Mouse (Mus musculus): Measurements from ENCODE around the gene Slc25a12.

The Slc25a12 gene

DNA sequence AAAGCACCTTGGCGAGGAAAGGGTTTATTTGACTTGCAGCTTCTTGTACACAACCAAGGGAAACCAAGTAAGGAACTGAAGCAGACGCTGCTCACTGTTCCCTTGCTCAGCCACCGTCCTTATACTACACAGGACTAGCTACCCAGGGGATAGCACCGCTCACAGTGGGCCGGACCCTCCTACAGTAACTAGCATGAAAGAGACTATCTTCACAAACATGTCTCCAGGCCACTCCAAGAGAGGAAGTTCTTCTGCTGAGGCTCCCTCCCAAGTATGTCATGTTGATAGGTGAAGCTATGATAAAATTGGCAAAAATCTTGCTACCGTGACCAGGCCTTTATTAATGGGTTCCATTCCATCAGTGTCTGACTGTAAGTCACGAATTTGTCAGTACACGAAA is 98.9 kb downstream of the Slc25a12 start:
- intact Hi-C loops (cut with DNase I) = no loop called here

GRCm38 (mm10) chr2:71264585-71264984 is 103.0 kb downstream of the Slc25a12 start:
- intact Hi-C loops (cut with DNase I) = no loop called here

GRCm38 (mm10) chr2:71256581-71256980 is 111.0 kb downstream of the Slc25a12 start:
- intact Hi-C loops (cut with DNase I) = loop anchor here (10.0 kb wide), 1 partner anchor 298 kb away; no protein-coding TSS in a partner anchor

- intact Hi-C loops (cut with DNase I) = loop anchor here (10.0 kb wide), 1 partner anchor 300 kb away; no protein-coding TSS in a partner anchor
Observed at GRCm38 (mm10) chr2:71254836-71255235, 112.7 kb downstream of the Slc25a12 start.

DNA sequence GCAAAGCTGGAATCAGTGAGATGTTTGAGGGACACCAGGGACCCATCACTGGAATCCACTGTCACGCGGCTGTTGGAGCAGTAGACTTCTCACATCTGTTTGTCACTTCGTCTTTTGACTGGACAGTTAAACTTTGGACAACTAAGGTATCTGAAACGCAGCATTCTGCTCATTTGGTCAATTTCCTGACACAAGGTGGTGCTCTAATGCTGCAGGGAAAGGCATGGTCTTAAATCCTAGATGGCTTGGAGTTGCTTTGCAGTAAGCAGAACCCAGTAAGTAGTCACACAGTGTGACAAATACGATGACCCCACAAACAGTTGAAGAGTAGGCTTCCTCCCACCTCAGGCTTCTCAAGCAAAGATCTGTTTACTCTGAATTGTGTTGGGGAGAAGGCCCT is 116.7 kb downstream of the Slc25a12 start:
- intact Hi-C loops (cut with DNase I) = loop anchor here (10.0 kb wide), 1 partner anchor 304 kb away; no protein-coding TSS in a partner anchor

DNA sequence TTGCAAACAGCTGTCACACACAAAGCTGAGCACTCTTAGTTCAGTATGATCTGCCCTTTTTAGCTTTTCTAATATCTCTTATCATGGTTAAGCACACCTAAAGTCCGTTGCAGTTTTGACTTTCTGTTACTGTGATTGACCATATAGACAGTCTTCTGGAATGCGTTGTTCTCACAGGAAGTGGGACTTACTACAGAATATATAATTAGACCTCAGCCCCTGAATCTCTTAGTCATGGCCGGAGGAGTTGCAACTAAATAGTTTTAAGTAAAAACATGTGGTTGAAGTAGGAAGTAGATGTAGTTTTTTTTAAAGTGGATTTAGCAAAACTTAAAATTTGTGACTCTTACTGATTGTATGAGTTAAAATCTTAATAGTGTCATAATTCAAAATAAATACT is 119.5 kb downstream of the Slc25a12 start:
- intact Hi-C loops (cut with DNase I) = no loop called here

DNA sequence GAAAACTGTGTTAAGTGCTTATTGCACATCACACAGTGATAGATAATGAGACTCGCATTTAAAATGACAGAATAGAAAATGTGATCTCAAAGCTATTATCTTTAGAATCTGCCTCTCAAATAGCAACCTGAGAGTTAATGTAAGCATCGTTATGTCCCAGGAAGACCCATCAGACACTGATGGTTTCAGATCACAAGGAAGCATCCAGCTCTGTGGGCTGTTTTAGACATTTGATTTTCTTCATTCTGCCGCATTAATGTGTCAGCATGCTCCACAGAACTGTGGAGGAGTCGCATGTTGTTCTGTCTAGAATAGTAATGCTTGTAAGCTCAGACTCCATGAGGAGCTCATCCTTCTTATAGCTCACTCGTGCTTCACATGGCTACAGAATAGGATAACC is 121.5 kb downstream of the Slc25a12 start:
- intact Hi-C loops (cut with DNase I) = no loop called here

GRCm38 (mm10) chr2:71245416-71245815 is 122.1 kb downstream of the Slc25a12 start:
- intact Hi-C loops (cut with DNase I) = no loop called here

- intact Hi-C loops (cut with DNase I) = no loop called here
Observed at GRCm38 (mm10) chr2:71244807-71245206, 122.7 kb downstream of the Slc25a12 start.

GRCm38 (mm10) chr2:71243058-71243672 is 124.4 kb downstream of the Slc25a12 start:
- intact Hi-C loops (cut with DNase I) = no loop called here

GRCm38 (mm10) chr2:71242180-71242579 is 125.4 kb downstream of the Slc25a12 start:
- intact Hi-C loops (cut with DNase I) = no loop called here

DNA sequence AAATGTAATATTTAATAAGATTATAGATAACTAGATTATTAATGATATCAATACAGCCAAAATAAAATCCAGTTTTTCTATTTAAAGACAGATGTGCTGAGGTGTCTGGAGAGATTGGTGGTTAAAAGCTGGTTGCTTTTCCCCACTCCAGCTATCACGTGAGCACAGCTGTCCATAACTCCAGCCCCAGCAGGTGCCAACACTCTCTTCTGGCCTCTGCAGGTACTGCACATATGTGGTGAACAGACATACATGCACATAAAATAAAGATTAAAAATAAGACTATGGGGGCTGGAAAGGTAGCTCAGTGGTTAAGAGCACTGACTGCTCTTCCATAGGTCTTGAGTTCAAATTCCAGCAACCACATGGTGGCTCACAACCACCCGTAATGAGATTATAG is 126.0 kb downstream of the Slc25a12 start:
- intact Hi-C loops (cut with DNase I) = no loop called here

DNA sequence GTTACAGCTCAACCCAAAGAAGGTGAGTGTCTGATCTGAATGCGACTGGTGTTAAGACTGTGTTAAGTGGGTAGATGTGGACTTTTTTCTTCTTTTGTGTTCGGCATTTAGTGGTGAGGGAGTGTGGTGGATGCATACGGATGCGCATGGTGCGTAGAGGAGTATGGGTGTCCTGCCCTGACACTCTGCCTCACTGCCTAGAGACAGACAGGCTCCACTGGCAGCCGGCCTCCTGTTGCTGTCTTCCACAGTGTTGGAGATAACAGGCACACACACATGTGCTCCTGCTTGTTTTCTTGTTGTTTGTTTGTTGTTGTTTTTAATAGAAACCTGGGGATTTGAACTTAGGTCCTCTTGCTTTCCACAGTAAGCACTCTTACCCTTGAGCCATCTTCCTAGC is 131.5 kb downstream of the Slc25a12 start:
- intact Hi-C loops (cut with DNase I) = no loop called here

DNA sequence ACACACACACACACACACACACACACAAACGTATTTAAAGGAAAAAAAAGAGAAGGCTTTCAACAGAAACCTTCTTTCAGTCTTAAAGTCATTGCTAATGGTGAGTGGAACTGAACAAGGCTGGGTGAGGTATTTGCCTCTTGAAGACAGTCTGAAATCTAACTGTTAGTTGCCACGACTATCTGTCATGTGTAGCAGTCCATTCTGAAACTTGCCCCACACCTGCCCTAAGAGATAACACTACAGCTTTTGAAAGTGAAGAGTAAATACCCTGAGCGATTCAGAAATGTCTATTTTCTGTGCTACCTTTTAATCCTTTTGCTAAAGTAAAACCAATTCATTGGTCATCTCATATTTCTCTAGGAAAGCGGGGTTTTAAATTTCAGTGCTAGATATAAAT is 132.1 kb downstream of the Slc25a12 start:
- intact Hi-C loops (cut with DNase I) = no loop called here

- intact Hi-C loops (cut with DNase I) = no loop called here
Observed at GRCm38 (mm10) chr2:71232976-71233375, 134.6 kb downstream of the Slc25a12 start.

- intact Hi-C loops (cut with DNase I) = no loop called here
Observed at GRCm38 (mm10) chr2:71231951-71232350, 135.6 kb downstream of the Slc25a12 start.

GRCm38 (mm10) chr2:71229603-71230002 is 137.9 kb downstream of the Slc25a12 start:
- intact Hi-C loops (cut with DNase I) = no loop called here

DNA sequence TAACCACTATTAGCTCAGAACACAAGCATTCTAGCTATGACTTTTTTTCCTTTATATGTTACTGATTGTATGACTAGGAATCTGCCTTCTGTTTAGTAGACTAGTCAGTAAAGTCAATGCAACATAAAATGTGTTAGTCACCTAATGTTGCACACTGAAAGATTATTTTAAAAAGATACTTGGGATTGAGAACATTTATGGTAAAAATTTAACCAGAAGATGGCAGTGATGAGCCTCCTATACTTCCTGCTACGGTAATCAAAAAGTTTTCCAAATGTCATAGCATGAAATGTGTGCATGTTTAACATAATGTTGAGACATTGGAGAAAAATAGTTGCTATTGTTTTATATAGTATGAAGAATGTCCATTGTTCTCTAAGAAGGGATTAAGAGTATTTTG is 140.2 kb downstream of the Slc25a12 start:
- intact Hi-C loops (cut with DNase I) = no loop called here

Measured in adrenal gland (tissue).